Mouse (Mus musculus): ENCODE measurements around the gene Shisa9.

GRCm38 (mm10) chr16:11973707-11974106, 10.2 kb upstream of the Shisa9 start:
- TF ChIP-seq CTCF (IDR thresholded peaks at IDR 0.05; ENCODE audit: low read depth) = no peak
- TF ChIP-seq EP300 (optimal IDR thresholded peaks at IDR 0.05) = no peak

Data from stomach, postnatal 0 days (tissue).